In the genomic region with DNA sequence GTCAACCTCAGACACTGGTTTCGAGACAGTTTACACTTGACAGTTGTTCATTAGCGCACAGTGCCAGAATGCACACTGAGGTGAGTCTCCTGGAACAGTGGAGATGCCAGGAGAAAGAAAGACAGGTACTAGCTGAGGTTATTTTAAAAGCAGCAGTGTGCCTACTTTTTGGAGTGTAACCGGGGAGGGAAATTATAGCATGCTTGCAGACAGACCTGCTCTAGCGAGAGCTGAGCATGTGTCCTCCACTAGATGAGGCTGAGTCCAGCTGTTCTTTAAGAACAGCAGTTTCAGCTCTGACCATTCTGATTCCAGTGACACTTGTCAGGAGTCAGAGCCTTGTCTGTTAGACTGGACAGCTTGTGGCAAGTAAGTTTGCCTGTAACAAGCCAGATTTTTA, we compare ENCODE assay signal across 13 mouse cellular contexts. TPM values are rescaled to one million over a fixed set of nuclear protein-coding genes. Genes with fewer than 3 reads are reported as not detected.
A peak's percentile ranks its signal among the peaks of the same experiment; 100 is the strongest.
DNase-seq lines count a peak whose midpoint lies in the region; ATAC-seq and TF ChIP-seq lines count a peak whose summit lies in the region.
"Had no signal": no experiment of that assay in that cellular context is flagged by ENCODE, and none has a peak within 500 bp of the region (broad histone marks: within the 10 kb centered on the region; RNA-seq: fewer than 3 reads in every experiment).

No protein-coding gene starts in this region.

- WGBS in hindbrain, embryonic 12.5 days = 89% methylated on average over 4 of the region's 4 CpGs
- 71% methylated on average over 4 of the region's 4 CpGs for WGBS in hindbrain, postnatal 0 days
- 89% methylated on average over 4 of the region's 4 CpGs for WGBS in embryonic facial prominence, embryonic 10.5 days
- WGBS in embryonic facial prominence, embryonic 15.5 days = 75% methylated on average over 4 of the region's 4 CpGs
- WGBS in limb, embryonic 14.5 days = 81% methylated on average over 4 of the region's 4 CpGs

- H3K4me2 ChIP-seq in hindbrain, embryonic 12.5 days (replicated peaks) = peak overlapping the region; percentile 65; the same call in 1 of the 2 replicates
- no peak overlapping the region for H3K4me2 ChIP-seq in hindbrain, postnatal 0 days (ENCODE audit: low read depth, low read length)
- H3K4me2 ChIP-seq in embryonic facial prominence, embryonic 15.5 days (replicated peaks) = peak overlapping the region; percentile 71
- H3K4me2 ChIP-seq in limb, embryonic 14.5 days (replicated peaks; ENCODE audit: low read depth, low read length, severe bottlenecking) = peak overlapping the region; percentile 70

- peaks cover 4% of the 10 kb centered on the region for H3K4me1 ChIP-seq in hindbrain, embryonic 12.5 days
- no peaks in the 10 kb centered on the region; the same call in 1 of the 2 replicates for H3K4me1 ChIP-seq in hindbrain, postnatal 0 days (ENCODE audit: insufficient read depth, low read length)
- H3K4me1 ChIP-seq in embryonic facial prominence, embryonic 10.5 days = peaks cover 50% of the 10 kb centered on the region
- H3K4me1 ChIP-seq in embryonic facial prominence, embryonic 15.5 days = peaks cover 18% of the 10 kb centered on the region
- H3K4me1 ChIP-seq in limb, embryonic 14.5 days (ENCODE audit: control insufficient read depth, insufficient read depth, low read length) = peaks cover 25% of the 10 kb centered on the region

- H3K27me3 ChIP-seq in hindbrain, embryonic 12.5 days = peaks cover 4% of the 10 kb centered on the region; the same call in 1 of the 2 replicates
- H3K27me3 ChIP-seq in hindbrain, postnatal 0 days (ENCODE audit: insufficient read depth, low read length) = no peaks in the 10 kb centered on the region
- H3K27me3 ChIP-seq in embryonic facial prominence, embryonic 10.5 days (replicated peaks; ENCODE audit: low read depth, poor library complexity, severe bottlenecking) = no peaks in the 10 kb centered on the region
- no peaks in the 10 kb centered on the region for H3K27me3 ChIP-seq in embryonic facial prominence, embryonic 15.5 days
- no peaks in the 10 kb centered on the region for H3K27me3 ChIP-seq in limb, embryonic 14.5 days (ENCODE audit: control insufficient read depth, insufficient read depth, low read length)

- DNase-seq in hindbrain, postnatal 0 days (ENCODE audit: low spot score) = no peak
- DNase-seq in embryonic facial prominence, embryonic 10.5 days (ENCODE audit: low spot score) = no peak
- no peak for DNase-seq in limb, embryonic 14.5 days (ENCODE audit: low spot score)
- no peak for DNase-seq in gastrocnemius, postnatal 14 days
- no peak for DNase-seq in right cerebral cortex, postnatal 10 days (ENCODE audit: low spot score in 2 of 2)
- DNase-seq: adrenal gland, postnatal 36 days; cerebellum, adult 11-12 months; embryo, embryonic 11 days; kidney, postnatal 25 days; thymus, postnatal 36 days had no signal

- no peaks in the 10 kb centered on the region for H3K36me3 ChIP-seq in hindbrain, embryonic 12.5 days
- no peaks in the 10 kb centered on the region for H3K36me3 ChIP-seq in hindbrain, postnatal 0 days (ENCODE audit: insufficient read depth, low read length)
- H3K36me3 ChIP-seq in embryonic facial prominence, embryonic 10.5 days (replicated peaks) = peaks cover 16% of the 10 kb centered on the region
- no peaks in the 10 kb centered on the region for H3K36me3 ChIP-seq in embryonic facial prominence, embryonic 15.5 days
- no peaks in the 10 kb centered on the region for H3K36me3 ChIP-seq in limb, embryonic 14.5 days (ENCODE audit: control insufficient read depth, insufficient read depth, low read length)

- intact Hi-C loops in gastrocnemius, postnatal 14 days (cut with DNase I; ENCODE audit: low total_unique reads) = no loop called here

- H3K27ac ChIP-seq in hindbrain, embryonic 12.5 days = no peak overlapping the region
- no peak overlapping the region for H3K27ac ChIP-seq in hindbrain, postnatal 0 days
- no peak overlapping the region for H3K27ac ChIP-seq in embryonic facial prominence, embryonic 10.5 days (replicated peaks)
- H3K27ac ChIP-seq in embryonic facial prominence, embryonic 15.5 days (replicated peaks) = peak overlapping the region; percentile 95
- H3K27ac ChIP-seq in limb, embryonic 14.5 days (replicated peaks; ENCODE audit: low read depth, low read length) = no peak overlapping the region

- no peak overlapping the region for H3K9ac ChIP-seq in hindbrain, embryonic 12.5 days
- no peak overlapping the region for H3K9ac ChIP-seq in hindbrain, postnatal 0 days (replicated peaks; ENCODE audit: low read length)
- no peak overlapping the region for H3K9ac ChIP-seq in embryonic facial prominence, embryonic 15.5 days
- no peak overlapping the region for H3K9ac ChIP-seq in limb, embryonic 14.5 days (ENCODE audit: low read depth, low read length, severe bottlenecking)

- ATAC-seq in hindbrain, embryonic 12.5 days (ENCODE audit: low FRiP score) = no peak
- no peak for ATAC-seq in hindbrain, postnatal 0 days
- ATAC-seq in embryonic facial prominence, embryonic 15.5 days (ENCODE audit: insufficient number of reproducible peaks, low FRiP score, low TSS enrichment, low read depth) = no peak
- ATAC-seq in limb, embryonic 14.5 days (ENCODE audit: low FRiP score, low read depth) = no peak
- ATAC-seq: forebrain, embryonic 14.5 days had no signal

- no peak for TF ChIP-seq POLR2A in limb, embryonic 14.5 days (IDR thresholded peaks at IDR 0.05; ENCODE audit: borderline replicate concordance, extremely low read depth, insufficient read depth, insufficient read length)

- no peak overlapping the region for H3K4me3 ChIP-seq in hindbrain, embryonic 12.5 days
- H3K4me3 ChIP-seq in hindbrain, postnatal 0 days (ENCODE audit: low read length) = no peak overlapping the region
- peak overlapping the region; percentile 83; the same call in 1 of the 2 replicates for H3K4me3 ChIP-seq in embryonic facial prominence, embryonic 10.5 days
- peak overlapping the region; percentile 66 for H3K4me3 ChIP-seq in embryonic facial prominence, embryonic 15.5 days (replicated peaks)
- peak overlapping the region; percentile 85 for H3K4me3 ChIP-seq in limb, embryonic 14.5 days (replicated peaks; ENCODE audit: low read length)

- H3K9me3 ChIP-seq in hindbrain, embryonic 12.5 days (replicated peaks) = no peaks in the 10 kb centered on the region
- H3K9me3 ChIP-seq in hindbrain, postnatal 0 days (ENCODE audit: low read length) = no peaks in the 10 kb centered on the region
- no peaks in the 10 kb centered on the region for H3K9me3 ChIP-seq in embryonic facial prominence, embryonic 10.5 days
- no peaks in the 10 kb centered on the region for H3K9me3 ChIP-seq in embryonic facial prominence, embryonic 15.5 days (replicated peaks)
- H3K9me3 ChIP-seq in limb, embryonic 14.5 days (ENCODE audit: control insufficient read depth, low read length) = no peaks in the 10 kb centered on the region

- no peak for TF ChIP-seq CTCF in hindbrain, postnatal 0 days (IDR thresholded peaks at IDR 0.05; ENCODE audit: low read depth)

RNA-seq across cellular contexts. Expression of a gene that starts 2.5 kb away (rescaled TPM):
- 6.8 and 10.0 TPM in 2 replicates for polyA plus RNA-seq in hindbrain, embryonic 12.5 days (2016; fragmentation: Nextera tagmentation; extraction: Ambion mirVana)
- 7.2 and 7.7 TPM in 2 replicates for total RNA-seq in hindbrain, postnatal 0 days (2014; rRNA removed)
- polyA plus RNA-seq in hindbrain, postnatal 0 days (2015; fragmentation: Nextera tagmentation; extraction: Ambion mirVana) = 4.7 and 5.3 TPM in 2 replicates
- 7.9 and 10.1 TPM in 2 replicates for polyA plus RNA-seq in embryonic facial prominence, embryonic 10.5 days (2016; fragmentation: Nextera tagmentation; extraction: Ambion mirVana)
- polyA plus RNA-seq in embryonic facial prominence, embryonic 15.5 days (2015; fragmentation: Nextera tagmentation; extraction: Ambion mirVana) = 21.8 and 22.3 TPM in 2 replicates
- polyA plus RNA-seq in limb, embryonic 14.5 days (2012; rRNA removed) = 103 and 134 TPM in 2 replicates
- 13.5 and 15.8 TPM in 2 replicates for polyA plus RNA-seq in limb, embryonic 14.5 days (2014; fragmentation: Nextera tagmentation; extraction: Ambion mirVana)
- 10 to 100 TPM; 20.2 to 57.0 TPM for total RNA-seq in gastrocnemius, postnatal 14 days (2021)

Comparison
In these comparisons a context has a peak if more than half of its experiments do, and no peak if none do; other contexts are left out.
1. H3K4me3 ChIP-seq: peak in embryonic facial prominence, embryonic 10.5 days (single experiment), embryonic facial prominence, embryonic 15.5 days (single experiment) and limb, embryonic 14.5 days (single experiment); none in hindbrain, embryonic 12.5 days (single experiment) and hindbrain, postnatal 0 days (single experiment).